Mouse (Mus musculus): ENCODE measurements around the gene Dnal1. TPM values are rescaled to one million over a fixed set of nuclear protein-coding genes. Genes with fewer than 3 reads are reported as not detected.

The Dnal1 gene
- polyA plus RNA-seq, 1 experiment from 2014 or later, result 2.8 TPM

DNA sequence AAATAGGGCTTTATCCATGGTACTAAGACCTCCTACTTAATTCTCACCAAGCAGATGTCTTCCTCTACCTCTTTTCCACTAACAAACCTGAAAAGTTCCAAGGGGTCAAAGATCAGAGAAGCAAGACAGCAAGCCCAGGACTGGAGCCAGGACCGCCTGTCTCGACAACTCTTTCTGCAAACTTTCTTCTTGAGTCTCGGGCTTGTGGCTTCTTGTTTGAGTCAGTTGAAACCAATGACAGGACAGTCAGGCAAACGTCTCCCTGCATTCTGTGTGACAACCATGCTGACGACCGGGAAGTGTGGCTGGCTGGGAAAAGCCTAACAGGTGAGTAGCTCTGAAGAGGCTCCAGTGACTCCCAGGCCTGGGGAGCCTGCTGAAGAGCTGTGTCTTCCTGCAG lies 71.4 kb downstream of the Dnal1 start:
- 52% methylated on average over 6 of the region's 6 CpGs for WGBS
- H3K27me3 ChIP-seq (ENCODE audit: control insufficient read depth, insufficient read depth, low read length), result no peaks in the 10 kb centered on the region
- ATAC-seq (ENCODE audit: insufficient read depth, low FRiP score), result no peak
- H3K9me3 ChIP-seq (replicated peaks; ENCODE audit: control insufficient read depth, low read length), result no peaks in the 10 kb centered on the region
- no peak overlapping the region for H3K9ac ChIP-seq (ENCODE audit: low read length)
- H3K27ac ChIP-seq (ENCODE audit: low read length), result peak overlapping the region; percentile 48
- no peaks in the 10 kb centered on the region for H3K36me3 ChIP-seq (ENCODE audit: control insufficient read depth, insufficient read depth, low read length)
- peaks cover 67% of the 10 kb centered on the region for H3K4me1 ChIP-seq (ENCODE audit: control insufficient read depth, insufficient read depth, low read length)
- H3K4me2 ChIP-seq (ENCODE audit: low read depth, low read length), result no peak overlapping the region
- no peak overlapping the region for H3K4me3 ChIP-seq (replicated peaks; ENCODE audit: low read length)

DNA sequence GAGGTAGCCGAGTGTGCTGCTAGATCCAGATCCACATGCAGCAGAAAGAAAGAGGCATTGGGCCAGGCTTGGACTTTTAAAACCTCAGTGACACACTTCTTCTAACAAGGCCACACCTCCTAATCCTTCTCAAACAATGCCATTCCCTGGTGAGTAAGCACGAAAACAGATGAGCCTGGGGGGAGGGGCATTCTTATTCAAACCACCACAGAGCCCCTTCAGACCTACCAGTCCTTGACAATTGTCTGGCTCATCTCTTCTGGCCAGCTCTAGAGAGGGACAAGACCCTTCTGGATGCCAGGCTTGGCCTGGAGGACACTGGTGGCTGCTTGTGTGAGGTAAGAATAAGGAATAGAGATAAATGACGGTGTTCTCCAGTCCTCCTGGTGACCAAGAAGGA lies 72.4 kb downstream of the Dnal1 start:
- H3K27ac ChIP-seq (ENCODE audit: low read length), result peak overlapping the region; percentile 76
- no peaks in the 10 kb centered on the region for H3K9me3 ChIP-seq (replicated peaks; ENCODE audit: control insufficient read depth, low read length)
- no peak overlapping the region for H3K4me2 ChIP-seq (ENCODE audit: low read depth, low read length)
- ATAC-seq (ENCODE audit: insufficient read depth, low FRiP score), result no peak
- peaks cover 66% of the 10 kb centered on the region for H3K4me1 ChIP-seq (ENCODE audit: control insufficient read depth, insufficient read depth, low read length)
- H3K9ac ChIP-seq (ENCODE audit: low read length), result no peak overlapping the region
- no peak overlapping the region for H3K4me3 ChIP-seq (replicated peaks; ENCODE audit: low read length)
- H3K36me3 ChIP-seq (ENCODE audit: control insufficient read depth, insufficient read depth, low read length), result no peaks in the 10 kb centered on the region
- WGBS, result 72% methylated on average over 3 of the region's 3 CpGs
- H3K27me3 ChIP-seq (ENCODE audit: control insufficient read depth, insufficient read depth, low read length), result no peaks in the 10 kb centered on the region

- H3K36me3 ChIP-seq (ENCODE audit: control insufficient read depth, insufficient read depth, low read length), result no peaks in the 10 kb centered on the region
- 47% methylated on average over 5 of the region's 5 CpGs for WGBS
- H3K4me3 ChIP-seq (replicated peaks; ENCODE audit: low read length), result no peak overlapping the region
- H3K9me3 ChIP-seq (replicated peaks; ENCODE audit: control insufficient read depth, low read length), result no peaks in the 10 kb centered on the region
- H3K27ac ChIP-seq (ENCODE audit: low read length), result peak overlapping the region; percentile 76
- H3K4me2 ChIP-seq (ENCODE audit: low read depth, low read length), result no peak overlapping the region
- no peaks in the 10 kb centered on the region for H3K27me3 ChIP-seq (ENCODE audit: control insufficient read depth, insufficient read depth, low read length)
- H3K4me1 ChIP-seq (ENCODE audit: control insufficient read depth, insufficient read depth, low read length), result peaks cover 66% of the 10 kb centered on the region
- no peak overlapping the region for H3K9ac ChIP-seq (ENCODE audit: low read length)
- ATAC-seq (ENCODE audit: insufficient read depth, low FRiP score), result no peak
Measured at GRCm38 (mm10) chr12:84186950-84187349, 72.8 kb downstream of the Dnal1 start.

DNA sequence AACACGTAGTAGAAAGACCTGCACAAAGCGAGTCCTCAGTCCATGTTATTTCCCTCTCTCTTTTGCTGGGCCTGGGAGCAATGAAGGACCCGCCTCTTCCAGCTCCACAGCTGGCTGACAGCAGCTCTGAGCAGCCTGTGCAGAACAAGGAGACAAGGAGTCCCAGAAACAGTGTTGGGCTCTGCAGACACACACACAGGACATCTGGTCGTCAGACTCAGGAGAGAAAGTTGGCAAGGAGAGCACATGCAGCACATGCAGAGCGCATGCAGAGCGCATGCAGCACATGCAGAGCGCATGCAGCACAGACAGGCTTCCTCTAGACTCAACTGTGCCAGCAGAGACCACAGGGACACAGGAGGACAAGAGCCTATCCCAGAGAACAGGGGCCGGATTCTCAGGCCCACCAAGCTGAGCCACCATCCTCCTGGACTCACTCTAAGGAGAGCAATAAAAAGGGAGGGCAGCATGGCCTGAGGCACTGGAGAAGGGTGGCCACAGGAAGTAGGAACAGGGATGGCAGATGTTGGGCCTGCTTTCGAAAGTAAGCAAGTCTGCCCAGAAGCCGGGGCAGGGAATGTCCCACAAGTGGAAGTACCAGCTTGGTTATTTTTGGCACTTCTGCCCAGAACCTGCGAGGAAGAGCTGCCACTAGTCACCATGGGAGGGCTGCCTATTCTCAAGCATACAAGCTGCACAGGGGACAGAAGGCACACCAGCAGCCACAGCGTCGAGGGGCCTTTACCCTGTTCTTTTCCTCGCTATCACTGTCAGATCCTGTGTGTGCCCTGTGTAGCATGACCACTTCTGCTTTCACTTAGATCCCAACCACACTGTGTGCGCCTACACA lies 73.8 kb downstream of the Dnal1 start:
- peak overlapping the region; percentile 27; the same call in 1 of the 2 replicates for H3K4me2 ChIP-seq (ENCODE audit: low read depth, low read length)
- WGBS, result 61% methylated on average over 15 of the region's 15 CpGs
- H3K4me1 ChIP-seq (ENCODE audit: control insufficient read depth, insufficient read depth, low read length), result peaks cover 70% of the 10 kb centered on the region
- peak overlapping the region; percentile 41; the same call in 1 of the 2 replicates for H3K9ac ChIP-seq (ENCODE audit: low read length)
- H3K36me3 ChIP-seq (ENCODE audit: control insufficient read depth, insufficient read depth, low read length), result no peaks in the 10 kb centered on the region
- H3K27me3 ChIP-seq (ENCODE audit: control insufficient read depth, insufficient read depth, low read length), result no peaks in the 10 kb centered on the region
- H3K9me3 ChIP-seq (replicated peaks; ENCODE audit: control insufficient read depth, low read length), result no peaks in the 10 kb centered on the region
- no peak overlapping the region for H3K4me3 ChIP-seq (replicated peaks; ENCODE audit: low read length)
- H3K27ac ChIP-seq (ENCODE audit: low read length), result peak overlapping the region; percentile 76
- peak; percentile 42; the same call in 1 of the 2 replicates for ATAC-seq (ENCODE audit: insufficient read depth, low FRiP score)

DNA sequence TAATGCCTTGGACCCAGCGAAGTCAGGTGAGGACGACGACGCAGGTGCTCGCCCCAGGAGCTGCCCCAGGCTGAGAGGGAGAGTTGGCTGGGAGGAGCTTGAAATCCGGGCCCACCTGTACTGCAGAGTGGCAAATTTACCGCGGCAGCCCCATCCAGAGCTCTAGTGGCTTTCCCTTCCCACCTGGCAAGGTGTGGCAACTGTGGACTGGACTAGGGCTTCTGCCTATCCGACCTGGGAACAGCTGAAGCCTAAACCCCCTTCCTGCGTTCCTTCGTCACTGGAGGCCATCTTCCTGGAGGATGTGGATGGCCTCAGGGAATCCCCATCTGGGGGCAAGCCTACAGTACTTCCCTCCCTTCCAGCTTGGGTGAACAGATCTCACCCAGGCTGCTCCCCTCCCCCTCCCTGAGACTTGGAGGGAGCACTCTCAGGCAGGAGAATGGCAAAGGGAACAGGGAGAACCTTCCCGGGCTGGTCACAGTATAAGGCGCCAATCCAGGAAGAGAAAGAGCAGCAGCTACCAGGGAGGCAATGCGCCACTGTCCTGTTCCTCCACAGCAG lies 74.8 kb downstream of the Dnal1 start:
- Histone ChIP-seq H3K36me3 (ENCODE audit: control insufficient read depth, insufficient read depth, low read length) (no peaks in the 10 kb centered on the region), H3K27ac (ENCODE audit: low read length) (no peak overlapping the region; the same call in 1 of the 2 replicates), H3K4me2 (ENCODE audit: low read depth, low read length) (no peak overlapping the region), H3K9me3 (replicated peaks; ENCODE audit: control insufficient read depth, low read length) (no peaks in the 10 kb centered on the region), H3K27me3 (ENCODE audit: control insufficient read depth, insufficient read depth, low read length) (no peaks in the 10 kb centered on the region), H3K4me1 (ENCODE audit: control insufficient read depth, insufficient read depth, low read length) (peaks cover 70% of the 10 kb centered on the region), H3K4me3 (replicated peaks; ENCODE audit: low read length) (no peak overlapping the region), H3K9ac (ENCODE audit: low read length) (peak overlapping the region; percentile 43; the same call in 1 of the 2 replicates)
- 62% methylated on average over 14 of the region's 14 CpGs for WGBS
- ATAC-seq (ENCODE audit: insufficient read depth, low FRiP score), result no peak

GRCm38 (mm10) chr12:84190151-84190820 lies 76.1 kb downstream of the Dnal1 start:
- H3K4me2 ChIP-seq (ENCODE audit: low read depth, low read length), result no peak overlapping the region
- H3K9me3 ChIP-seq (replicated peaks; ENCODE audit: control insufficient read depth, low read length), result no peaks in the 10 kb centered on the region
- 0 out of 2 replicates have a peak overlapping the region, but pooled peaks have one; percentile 13 for H3K9ac ChIP-seq (ENCODE audit: low read length)
- 35% methylated on average over 14 of the region's 15 CpGs for WGBS
- H3K4me3 ChIP-seq (replicated peaks; ENCODE audit: low read length), result no peak overlapping the region
- H3K36me3 ChIP-seq (ENCODE audit: control insufficient read depth, insufficient read depth, low read length), result no peaks in the 10 kb centered on the region
- H3K27me3 ChIP-seq (ENCODE audit: control insufficient read depth, insufficient read depth, low read length), result no peaks in the 10 kb centered on the region
- no peak overlapping the region for H3K27ac ChIP-seq (ENCODE audit: low read length)
- H3K4me1 ChIP-seq (ENCODE audit: control insufficient read depth, insufficient read depth, low read length), result peaks cover 75% of the 10 kb centered on the region
- no peak for ATAC-seq (ENCODE audit: insufficient read depth, low FRiP score)

GRCm38 (mm10) chr12:84191190-84191589 lies 77.0 kb downstream of the Dnal1 start:
- Histone ChIP-seq H3K9me3 (replicated peaks; ENCODE audit: control insufficient read depth, low read length) (no peaks in the 10 kb centered on the region), H3K4me3 (replicated peaks; ENCODE audit: low read length) (peak overlapping the region; percentile 79), H3K27ac (ENCODE audit: low read length) (no peak overlapping the region), H3K4me1 (ENCODE audit: control insufficient read depth, insufficient read depth, low read length) (peaks cover 76% of the 10 kb centered on the region), H3K27me3 (ENCODE audit: control insufficient read depth, insufficient read depth, low read length) (no peaks in the 10 kb centered on the region), H3K4me2 (ENCODE audit: low read depth, low read length) (peak overlapping the region; percentile 94), H3K36me3 (ENCODE audit: control insufficient read depth, insufficient read depth, low read length) (no peaks in the 10 kb centered on the region), H3K9ac (ENCODE audit: low read length) (peak overlapping the region; percentile 97)
- WGBS, result 72% methylated on average over 7 of the region's 7 CpGs
- no peak for ATAC-seq (ENCODE audit: insufficient read depth, low FRiP score)

DNA sequence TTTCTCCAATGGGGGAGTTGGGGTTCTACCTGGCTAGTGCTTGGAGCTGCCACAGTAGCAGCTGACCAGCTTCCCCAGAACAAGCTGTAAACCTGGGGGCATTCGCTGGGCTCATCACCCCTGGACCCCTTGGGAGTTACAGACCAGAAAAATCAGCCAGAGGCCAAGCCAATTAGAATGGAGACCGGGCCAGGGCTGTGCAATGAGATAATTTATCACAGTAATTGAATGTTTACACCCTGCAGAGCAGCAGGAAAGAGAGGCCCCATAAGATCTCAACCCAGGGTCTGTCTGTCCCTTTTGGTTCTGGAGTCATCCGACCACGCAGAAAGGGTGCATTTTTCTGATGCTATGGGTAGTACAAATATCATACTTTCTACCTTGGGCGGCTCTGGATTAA lies 77.6 kb downstream of the Dnal1 start:
- 30% methylated on average over 5 of the region's 5 CpGs for WGBS
- Histone ChIP-seq H3K4me1 (ENCODE audit: control insufficient read depth, insufficient read depth, low read length) (peaks cover 76% of the 10 kb centered on the region), H3K36me3 (ENCODE audit: control insufficient read depth, insufficient read depth, low read length) (no peaks in the 10 kb centered on the region), H3K9ac (ENCODE audit: low read length) (peak overlapping the region; percentile 97), H3K4me2 (ENCODE audit: low read depth, low read length) (peak overlapping the region; percentile 94), H3K27me3 (ENCODE audit: control insufficient read depth, insufficient read depth, low read length) (no peaks in the 10 kb centered on the region), H3K4me3 (replicated peaks; ENCODE audit: low read length) (peak overlapping the region; percentile 79), H3K27ac (ENCODE audit: low read length) (peak overlapping the region; percentile 100), H3K9me3 (replicated peaks; ENCODE audit: control insufficient read depth, low read length) (no peaks in the 10 kb centered on the region)
- no peak for ATAC-seq (ENCODE audit: insufficient read depth, low FRiP score)

DNA sequence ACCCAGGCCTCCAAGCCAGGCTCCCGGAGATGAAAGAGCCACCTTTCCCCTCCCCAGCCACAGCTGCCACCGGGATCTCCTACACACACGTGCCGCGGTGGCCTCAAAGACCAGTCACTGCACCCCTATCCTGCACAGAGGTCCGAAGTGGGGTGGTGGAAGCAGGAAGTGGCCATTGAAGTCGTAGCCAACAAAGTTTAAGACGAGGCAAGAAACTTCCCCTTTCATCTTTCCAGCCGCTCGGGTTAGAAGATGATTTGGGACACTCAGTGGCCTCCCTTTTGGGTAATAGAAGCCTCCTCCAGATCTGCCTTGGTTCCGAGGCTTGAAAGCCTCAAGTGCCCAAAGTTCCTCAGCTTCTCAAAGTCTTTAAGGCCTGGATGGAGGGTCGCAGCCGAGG lies 78.1 kb downstream of the Dnal1 start:
- Histone ChIP-seq H3K36me3 (ENCODE audit: control insufficient read depth, insufficient read depth, low read length) (no peaks in the 10 kb centered on the region), H3K4me2 (ENCODE audit: low read depth, low read length) (peak overlapping the region; percentile 94), H3K27ac (ENCODE audit: low read length) (peak overlapping the region; percentile 100), H3K4me3 (replicated peaks; ENCODE audit: low read length) (peak overlapping the region; percentile 79), H3K9me3 (replicated peaks; ENCODE audit: control insufficient read depth, low read length) (no peaks in the 10 kb centered on the region), H3K4me1 (ENCODE audit: control insufficient read depth, insufficient read depth, low read length) (peaks cover 73% of the 10 kb centered on the region), H3K9ac (ENCODE audit: low read length) (peak overlapping the region; percentile 97), H3K27me3 (ENCODE audit: control insufficient read depth, insufficient read depth, low read length) (no peaks in the 10 kb centered on the region)
- 6% methylated on average over 13 of the region's 13 CpGs for WGBS
- no peak for ATAC-seq (ENCODE audit: insufficient read depth, low FRiP score)

Data from stomach, embryonic 16.5 days (tissue).